Mouse (Mus musculus) forebrain, postnatal 0 days (tissue): ENCODE data around the gene Dhx29. TPM values are rescaled to one million over a fixed set of nuclear protein-coding genes. Genes with fewer than 3 reads are reported as not detected.

Source experiments
- ATAC-seq: fragments of 200-750 bp; cut with Nextera tagmentation; 2 replicates; pipeline ENCODE4 v1.8.0; 2017; ENCODE audit warnings: mild to moderate bottlenecking, moderate library complexity
- DNase-seq: peaks from one replicate; pipeline ENCODE4 v3.0.0-alpha.2; 2015
- H3K27ac ChIP-seq: fragments of 300-500 bp; sonication (generic); 2 replicates; pipeline ENCODE4 v1.5.1; 2014; ENCODE audit warnings: low read depth, mild to moderate bottlenecking, antibody characterized with exemption, low read length, moderate library complexity, mixed read lengths
- H3K27me3 ChIP-seq: fragments of 300-500 bp; sonication (generic); 2 replicates; pipeline ENCODE4 v1.6.1; 2014; ENCODE audit warnings: mild to moderate bottlenecking, low read length, mixed read lengths; ENCODE audit not compliant: insufficient read depth
- H3K36me3 ChIP-seq: fragments of 300-500 bp; sonication (generic); 2 replicates; pipeline ENCODE4 v1.6.1; 2014; ENCODE audit warnings: mild to moderate bottlenecking, moderate library complexity; ENCODE audit not compliant: insufficient read depth
- H3K4me1 ChIP-seq: fragments of 300-500 bp; sonication (generic); 2 replicates; pipeline ENCODE4 v1.6.1; 2014; ENCODE audit warnings: antibody characterized with exemption; ENCODE audit not compliant: insufficient read depth
- H3K4me2 ChIP-seq: fragments of 300-500 bp; sonication (generic); 2 replicates; pipeline ENCODE4 v1.6.1; 2014; ENCODE audit warnings: low read depth, mild to moderate bottlenecking, moderate library complexity
- H3K4me3 ChIP-seq: fragments of 300-500 bp; sonication (generic); 2 replicates; pipeline ENCODE4 v1.5.1; 2014; ENCODE audit warnings: low read depth, low read length, mixed read lengths
- H3K9ac ChIP-seq: fragments of 300-500 bp; sonication (generic); 2 replicates; pipeline ENCODE4 v1.6.1; 2014; ENCODE audit warnings: mild to moderate bottlenecking
- H3K9me3 ChIP-seq: fragments of 300-500 bp; sonication (generic); 2 replicates; pipeline ENCODE4 v1.6.1; 2016; ENCODE audit warnings: low read length
- CTCF ChIP-seq: sonication (generic); IDR thresholded peaks from 2 replicates; pipeline ENCODE4 v1.5.1; 2016; ENCODE audit warnings: antibody characterized with exemption, control low read depth, low read depth
- WGBS: fragments of 180-500 bp; shearing (Covaris S2); extraction: QIAGEN DNeasy Blood & Tissue Kit; methylation state at CpG from one replicate; pipeline ENCODE4 v1.1.7; 2014; 5-methylcytosine and 5-hydroxymethylcytosine counted together
- polyA plus RNA-seq: library from polyadenylated mRNA; unstranded; fragments of >200 nt; fragmentation: Nextera tagmentation; extraction: Ambion mirVana; gene quantifications from 2 replicates; pipeline ENCODE4 v1.2.1, GENCODE M21; 2015
- total RNA-seq: library from RNA; depleted of rRNA; stranded (reverse); fragments of >200 nt; gene quantifications from 2 replicates; pipeline ENCODE4 v1.2.3, GENCODE M21; 2014

The Dhx29 gene
- total and polyA plus RNA-seq, 2 experiments from 2014 or later: 25.5 to 33.6 TPM

GRCm38 (mm10) chr13:112925266-112925665, 2.0 kb upstream of the Dhx29 start:
- Histone ChIP-seq H3K27me3 (no peaks in the 10 kb centered on the region), H3K9ac (no peak overlapping the region), H3K9me3 (no peaks in the 10 kb centered on the region), H3K4me2 (no peak overlapping the region), H3K36me3 (no peaks in the 10 kb centered on the region), H3K27ac (no peak overlapping the region), H3K4me1 (peaks cover 12% of the 10 kb centered on the region; the same call in 1 of the 2 replicates), H3K4me3 (no peak overlapping the region)
- 72% methylated on average over 6 of the region's 6 CpGs for WGBS
- ATAC-seq (no peak), DNase-seq (no peak)
- no peak for TF ChIP-seq CTCF

GRCm38 (mm10) chr13:112925976-112926375, 1.3 kb upstream of the Dhx29 start:
- Histone ChIP-seq H3K4me1 (peaks cover 12% of the 10 kb centered on the region; the same call in 1 of the 2 replicates), H3K4me2 (peak overlapping the region; percentile 83), H3K9me3 (no peaks in the 10 kb centered on the region), H3K4me3 (peak overlapping the region; percentile 90), H3K27me3 (no peaks in the 10 kb centered on the region), H3K9ac (0 out of 2 replicates have a peak overlapping the region, but pooled peaks have one; percentile 75), H3K27ac (no peak overlapping the region), H3K36me3 (peaks cover 3% of the 10 kb centered on the region; the same call in 1 of the 2 replicates)
- ATAC-seq (no peak), DNase-seq (no peak)
- TF ChIP-seq CTCF: no peak
- 74% methylated on average over 4 of the region's 4 CpGs for WGBS

GRCm38 (mm10) chr13:112926796-112927195, 458 bp upstream of the Dhx29 start:
- peaks cover 5% of the 10 kb centered on the region; the same call in 1 of the 2 replicates for H3K36me3 ChIP-seq
- H3K27ac ChIP-seq: peak overlapping the region; percentile 88
- ATAC-seq (no peak), DNase-seq (no peak)
- no peaks in the 10 kb centered on the region for H3K9me3 ChIP-seq
- no peak for TF ChIP-seq CTCF
- H3K4me1 ChIP-seq: peaks cover 12% of the 10 kb centered on the region; the same call in 1 of the 2 replicates
- peak overlapping the region; percentile 83 for H3K4me2 ChIP-seq
- H3K27me3 ChIP-seq: no peaks in the 10 kb centered on the region
- H3K4me3 ChIP-seq: peak overlapping the region; percentile 90
- under 1% methylated on average over 19 of the region's 19 CpGs for WGBS
- H3K9ac ChIP-seq: peak overlapping the region; percentile 75

DNA sequence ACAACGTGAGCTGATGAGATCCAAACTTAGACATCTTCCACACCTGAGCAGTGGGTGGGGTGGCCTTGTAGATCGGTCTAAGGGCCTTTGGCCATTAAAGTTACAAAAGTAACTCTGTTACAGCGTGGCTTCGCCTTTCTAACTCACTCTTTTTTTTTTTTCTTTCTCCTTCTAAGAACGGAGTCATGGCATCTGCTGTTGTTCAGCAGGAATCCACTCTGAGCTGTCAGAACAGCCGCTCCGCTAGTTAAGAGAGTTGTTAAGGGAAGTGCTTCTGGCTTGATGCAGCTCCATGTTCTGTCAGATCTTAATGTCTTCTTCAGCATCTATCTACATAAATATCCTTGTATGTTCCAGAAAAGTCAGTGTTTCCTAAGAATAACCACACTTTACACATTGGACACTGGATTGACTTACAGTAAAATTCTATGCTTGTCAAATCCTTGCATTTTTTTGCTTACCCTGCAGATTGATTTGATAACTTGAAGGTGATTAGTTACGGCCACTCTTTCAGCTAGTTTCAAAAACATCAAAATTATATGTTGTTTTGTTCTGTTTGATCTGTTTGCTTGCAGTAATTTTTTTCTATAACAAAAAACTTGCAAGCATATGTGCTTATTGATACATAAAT, 899 bp downstream of the Dhx29 start:
- peak; percentile 57 for DNase-seq
- Histone ChIP-seq H3K27ac (peak overlapping the region; percentile 88), H3K36me3 (peaks cover 12% of the 10 kb centered on the region; the same call in 1 of the 2 replicates), H3K4me3 (peak overlapping the region; percentile 90), H3K4me2 (peak overlapping the region; percentile 83), H3K9me3 (no peaks in the 10 kb centered on the region), H3K27me3 (no peaks in the 10 kb centered on the region), H3K4me1 (peaks cover 12% of the 10 kb centered on the region; the same call in 1 of the 2 replicates), H3K9ac (peak overlapping the region; percentile 75)
- no peak for ATAC-seq
- no peak for TF ChIP-seq CTCF
- WGBS: 4% methylated on average over 8 of the region's 8 CpGs

DNA sequence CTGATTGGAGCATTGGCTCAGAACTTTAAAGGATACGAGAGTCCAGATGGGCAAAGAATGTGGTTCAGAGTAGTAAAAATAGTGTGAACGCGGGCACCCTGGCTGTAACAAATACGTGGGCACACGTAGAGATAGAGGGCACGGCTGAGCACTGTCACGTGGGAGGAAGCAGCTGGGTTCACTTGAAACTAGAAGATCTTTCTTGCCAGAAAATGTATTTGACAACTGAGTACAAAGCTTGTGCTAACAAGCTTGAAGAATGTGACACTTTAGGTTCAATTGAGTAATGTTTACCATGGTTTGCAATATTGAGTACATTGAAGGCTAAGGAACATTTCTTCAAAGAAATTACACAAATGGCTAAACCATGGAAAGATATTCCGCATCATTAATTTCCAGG, 10.9 kb downstream of the Dhx29 start:
- no peak overlapping the region for H3K4me3 ChIP-seq
- H3K4me2 ChIP-seq: no peak overlapping the region
- H3K9ac ChIP-seq: no peak overlapping the region
- WGBS: 93% methylated on average over 8 of the region's 8 CpGs
- no peaks in the 10 kb centered on the region for H3K27me3 ChIP-seq
- H3K9me3 ChIP-seq: no peaks in the 10 kb centered on the region
- peaks cover 67% of the 10 kb centered on the region for H3K36me3 ChIP-seq
- no peak for ATAC-seq
- no peak for TF ChIP-seq CTCF
- no peaks in the 10 kb centered on the region for H3K4me1 ChIP-seq
- no peak overlapping the region for H3K27ac ChIP-seq
- DNase-seq: no peak

- Histone ChIP-seq H3K36me3 (peaks cover 68% of the 10 kb centered on the region), H3K4me2 (no peak overlapping the region), H3K4me3 (no peak overlapping the region), H3K9ac (no peak overlapping the region), H3K9me3 (no peaks in the 10 kb centered on the region), H3K4me1 (no peaks in the 10 kb centered on the region), H3K27ac (no peak overlapping the region), H3K27me3 (no peaks in the 10 kb centered on the region)
- DNase-seq (peak; percentile 19), ATAC-seq (peak; percentile 34; the same call in 1 of the 2 replicates)
- WGBS: 78% methylated on average over 15 of the region's 15 CpGs
- TF ChIP-seq CTCF: no peak
These were observed 14.7 kb downstream of the Dhx29 start for GRCm38 (mm10) chr13:112941879-112942330.

DNA sequence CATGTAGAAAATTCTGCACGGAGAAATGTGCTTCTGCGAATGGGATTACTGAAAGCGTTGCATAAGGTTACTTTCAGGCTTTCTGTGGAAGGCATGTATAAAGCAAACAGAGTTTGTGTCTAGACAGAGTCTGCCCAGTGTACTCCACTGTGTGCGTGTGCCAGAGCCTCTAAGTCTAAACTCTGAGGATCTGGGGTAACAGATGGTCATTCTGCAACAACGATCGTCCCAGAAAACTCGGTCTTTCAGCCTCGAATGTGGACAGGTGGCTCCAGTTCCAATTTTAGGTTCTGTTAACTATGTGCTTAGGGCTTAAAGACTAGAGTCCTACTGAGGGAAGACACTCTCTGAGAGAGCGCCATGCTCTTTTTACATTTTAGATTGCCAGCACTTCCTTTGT, 18.1 kb downstream of the Dhx29 start:
- no peak overlapping the region for H3K27ac ChIP-seq
- H3K36me3 ChIP-seq: peaks cover 67% of the 10 kb centered on the region
- no peak overlapping the region for H3K4me2 ChIP-seq
- no peaks in the 10 kb centered on the region for H3K9me3 ChIP-seq
- ATAC-seq: peak; percentile 74
- no peak overlapping the region for H3K9ac ChIP-seq
- H3K4me1 ChIP-seq: no peaks in the 10 kb centered on the region
- no peaks in the 10 kb centered on the region for H3K27me3 ChIP-seq
- DNase-seq: peak; percentile 24
- WGBS: 86% methylated on average over 9 of the region's 9 CpGs
- H3K4me3 ChIP-seq: no peak overlapping the region
- no peak for TF ChIP-seq CTCF
